Mouse (Mus musculus) 416B (cell line): ENCODE measurements around the gene Pheta1.
A peak's percentile ranks its signal among the peaks of the same experiment; 100 is the strongest.

ENCODE experiments used
- DNase-seq: peaks from one replicate; pipeline ENCODE4 v3.0.0; 2011; ENCODE audit warnings: low read depth

Pheta1 gene

GRCm38 (mm10) chr5:121848743-121849142 lies at the start of gene Pheta1:
TSS of gene Pheta1 (plus strand) at chr5:121848984.
- peak; percentile 91 for DNase-seq

GRCm38 (mm10) chr5:121807186-121807585 lies 41.6 kb upstream of the Pheta1 start:
- peak; percentile 64 for DNase-seq

- no peak for DNase-seq
Measured at GRCm38 (mm10) chr5:121808202-121808601, 40.6 kb upstream of the Pheta1 start.

- DNase-seq, result peak; percentile 58
Measured at GRCm38 (mm10) chr5:121809667-121810224, 39.0 kb upstream of the Pheta1 start.

- no peak for DNase-seq
Measured at GRCm38 (mm10) chr5:121810331-121811151, 38.2 kb upstream of the Pheta1 start.

- peak; percentile 95 for DNase-seq
Measured at GRCm38 (mm10) chr5:121811485-121811931, 37.3 kb upstream of the Pheta1 start.

- DNase-seq, result no peak
Measured at GRCm38 (mm10) chr5:121812526-121813243, 36.1 kb upstream of the Pheta1 start.

GRCm38 (mm10) chr5:121813744-121814143 lies 35.0 kb upstream of the Pheta1 start:
- no peak for DNase-seq

- peak; percentile 86 for DNase-seq
Measured at GRCm38 (mm10) chr5:121815067-121815466, 33.7 kb upstream of the Pheta1 start.

GRCm38 (mm10) chr5:121815867-121816380 lies 32.9 kb upstream of the Pheta1 start:
- no peak for DNase-seq

- no peak for DNase-seq
Measured at GRCm38 (mm10) chr5:121816611-121817010, 32.2 kb upstream of the Pheta1 start.

- DNase-seq, result no peak
Measured at GRCm38 (mm10) chr5:121817551-121817950, 31.2 kb upstream of the Pheta1 start.

GRCm38 (mm10) chr5:121818401-121818800 lies 30.4 kb upstream of the Pheta1 start:
- no peak for DNase-seq

GRCm38 (mm10) chr5:121818862-121819261 lies 29.9 kb upstream of the Pheta1 start:
- no peak for DNase-seq

- DNase-seq, result peak; percentile 83
Measured at GRCm38 (mm10) chr5:121819559-121819958, 29.2 kb upstream of the Pheta1 start.

GRCm38 (mm10) chr5:121820161-121820560 lies 28.6 kb upstream of the Pheta1 start:
- peak; percentile 77 for DNase-seq

GRCm38 (mm10) chr5:121820657-121821056 lies 28.1 kb upstream of the Pheta1 start:
- no peak for DNase-seq

GRCm38 (mm10) chr5:121821116-121821515 lies 27.7 kb upstream of the Pheta1 start:
- no peak for DNase-seq

- DNase-seq, result no peak
Measured at GRCm38 (mm10) chr5:121821552-121821951, 27.2 kb upstream of the Pheta1 start.

- DNase-seq, result no peak
Measured at GRCm38 (mm10) chr5:121822786-121823505, 25.8 kb upstream of the Pheta1 start.

- no peak for DNase-seq
Measured at GRCm38 (mm10) chr5:121823668-121824067, 25.1 kb upstream of the Pheta1 start.

- peak; percentile 74 for DNase-seq
Measured at GRCm38 (mm10) chr5:121824121-121824520, 24.7 kb upstream of the Pheta1 start.
